Mouse (Mus musculus): Measurements from ENCODE around the gene Agrn. TPM values are rescaled to one million over a fixed set of nuclear protein-coding genes. Genes with fewer than 3 reads are reported as not detected.

Gene Agrn
- total and polyA plus RNA-seq, 3 experiments = 1.7 to 10.6 (median 3.4) TPM

DNA sequence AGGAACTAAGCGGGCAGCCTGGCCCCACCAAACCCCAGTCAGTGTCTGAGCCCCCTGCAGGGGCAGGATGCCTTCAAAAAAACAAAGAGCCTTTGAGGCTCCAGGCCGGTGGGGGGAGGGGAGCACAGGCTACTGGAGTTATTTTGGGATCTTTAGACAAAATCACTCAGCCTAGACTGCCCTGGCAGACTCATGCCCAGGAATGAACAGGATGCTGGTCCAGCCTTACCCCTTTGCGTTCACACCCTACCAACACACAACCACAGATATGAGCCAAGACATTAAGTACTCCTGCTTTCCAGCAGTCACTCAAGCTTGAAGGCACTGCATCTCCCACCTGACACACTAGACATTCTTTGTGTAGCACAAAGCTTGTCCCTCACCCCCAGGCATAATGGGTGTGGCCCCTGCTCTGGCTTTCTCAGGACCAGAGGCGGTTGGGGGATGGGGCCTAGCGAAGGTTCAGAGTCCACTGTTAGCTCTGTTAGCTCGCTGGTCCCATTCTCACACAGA is 8.4 kb downstream of the Agrn start:
- H3K4me3 ChIP-seq (replicated peaks in 1 of 3; ENCODE audit: low read depth in 2 of 3, low read length in 2 of 3, poor library complexity in 1 of 3) = no peak overlapping the region
- dilution Hi-C loops (cut with MboI; ENCODE audit: extremely low pct_ligation_motif_present, extremely low pct_unique_long_range_greater_than_20kb, low sequenced_read_pairs) (no loop called here), in situ Hi-C loops (cut with MboI; ENCODE audit: low pct_ligation_motif_present, low pct_unique_long_range_greater_than_20kb, low sequenced_read_pairs) (no loop called here)
- no peaks in the 10 kb centered on the region for H3K27me3 ChIP-seq (replicated peaks)
- H3K27ac ChIP-seq (ENCODE audit: insufficient read depth, low read depth) = no peak overlapping the region
- H3K9ac ChIP-seq (ENCODE audit: insufficient read depth, low read depth) = no peak overlapping the region
- peaks cover 3 to 22% of the 10 kb centered on the region in 2 experiments; a peak in 2 of 4 replicates for H3K4me1 ChIP-seq (ENCODE audit: control insufficient read depth in 1 of 2, insufficient read depth in 2 of 2)
- TF ChIP-seq ZKSCAN1 (IDR thresholded peaks at IDR 0.05; ENCODE audit: borderline replicate concordance, low read depth, low read length) (no peak), MXI1 (IDR thresholded peaks at IDR 0.05; ENCODE audit: low read depth, low read length) (no peak), CHD1 (IDR thresholded peaks at IDR 0.05; ENCODE audit: low read depth, low read length) (no peak), MYC (IDR thresholded peaks at IDR 0.05; ENCODE audit: low read depth, low read length) (no peak), RAD21 (IDR thresholded peaks at IDR 0.05; ENCODE audit: low read depth, low read length) (no peak), POLR2A (IDR thresholded peaks at IDR 0.05; ENCODE audit: low read depth, low read length) (no peak), CHD2 (IDR thresholded peaks at IDR 0.05; ENCODE audit: low read length) (no peak), ETS1 (conservative IDR thresholded peaks at IDR 0.05; ENCODE audit: low read depth, low read length) (no peak), MAZ (IDR thresholded peaks at IDR 0.05; ENCODE audit: low read depth, low read length) (no peak)
- H3K4me2 ChIP-seq (ENCODE audit: insufficient read depth, low read depth, poor library complexity, severe bottlenecking) = no peak overlapping the region
- no peak for DNase-seq (ENCODE audit: extremely low read depth)
- no peaks in the 10 kb centered on the region for H3K79me2 ChIP-seq (replicated peaks; ENCODE audit: control insufficient read depth, extremely low read depth, insufficient read depth, poor library complexity, severe bottlenecking)
- peaks cover 0 to 2% of the 10 kb centered on the region in 2 experiments for H3K36me3 ChIP-seq (replicated peaks in 1 of 2; ENCODE audit: control insufficient read depth in 1 of 2, insufficient read depth in 1 of 2, low read length in 1 of 2)
- H3K9me3 ChIP-seq (replicated peaks; ENCODE audit: low read length) = no peaks in the 10 kb centered on the region

DNA sequence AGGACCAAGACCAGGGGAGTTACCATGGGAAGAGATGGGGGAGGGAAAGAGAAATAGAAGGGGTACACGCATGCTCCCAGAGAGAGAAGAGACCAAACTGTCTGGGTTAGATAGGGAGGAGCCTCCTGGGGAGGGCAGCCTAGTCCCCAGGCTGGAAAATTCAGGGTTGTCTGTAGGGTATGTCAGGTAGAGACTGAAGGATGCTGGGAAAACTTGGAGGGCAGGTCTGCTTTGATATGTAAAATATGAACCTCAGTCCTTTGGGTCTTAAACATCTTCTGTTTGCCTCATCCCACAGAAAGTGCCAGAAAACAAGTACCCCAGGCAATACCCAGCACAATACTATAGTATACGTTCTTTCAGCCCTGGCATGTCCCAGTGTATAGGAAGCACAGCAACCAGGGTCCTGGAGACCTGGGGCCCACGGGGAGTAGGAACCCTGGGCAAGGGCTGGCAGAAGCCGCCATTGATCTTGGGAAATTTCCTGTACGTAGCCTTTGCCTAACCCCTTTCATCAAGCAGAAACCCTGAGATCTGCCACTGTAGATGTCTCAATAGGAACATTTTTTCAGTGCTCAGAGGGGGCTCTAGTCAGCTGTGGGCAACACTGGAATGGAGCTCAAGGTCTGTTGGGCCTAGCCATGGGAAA is 9.0 kb downstream of the Agrn start:
- dilution Hi-C loops (cut with MboI; ENCODE audit: extremely low pct_ligation_motif_present, extremely low pct_unique_long_range_greater_than_20kb, low sequenced_read_pairs) (no loop called here), in situ Hi-C loops (cut with MboI; ENCODE audit: low pct_ligation_motif_present, low pct_unique_long_range_greater_than_20kb, low sequenced_read_pairs) (no loop called here)
- Histone ChIP-seq H3K27me3 (replicated peaks) (no peaks in the 10 kb centered on the region), H3K27ac (ENCODE audit: insufficient read depth, low read depth) (no peak overlapping the region), H3K9ac (ENCODE audit: insufficient read depth, low read depth) (no peak overlapping the region), H3K4me3 (replicated peaks in 1 of 3; ENCODE audit: low read depth in 2 of 3, low read length in 2 of 3, poor library complexity in 1 of 3) (no peak overlapping the region), H3K4me1 (ENCODE audit: control insufficient read depth in 1 of 2, insufficient read depth in 2 of 2) (peaks cover 3 to 27% of the 10 kb centered on the region in 2 experiments; a peak in 2 of 4 replicates), H3K36me3 (replicated peaks in 1 of 2; ENCODE audit: control insufficient read depth in 1 of 2, insufficient read depth in 1 of 2, low read length in 1 of 2) (peaks cover 0 to 2% of the 10 kb centered on the region in 2 experiments), H3K9me3 (replicated peaks; ENCODE audit: low read length) (no peaks in the 10 kb centered on the region), H3K79me2 (replicated peaks; ENCODE audit: control insufficient read depth, extremely low read depth, insufficient read depth, poor library complexity, severe bottlenecking) (no peaks in the 10 kb centered on the region), H3K4me2 (ENCODE audit: insufficient read depth, low read depth, poor library complexity, severe bottlenecking) (no peak overlapping the region)
- no peak for DNase-seq (ENCODE audit: extremely low read depth)
- no peak for TF ChIP-seq TBP (conservative IDR thresholded peaks at IDR 0.05; ENCODE audit: low read depth, low read length)
- no peak for TF ChIP-seq MAX (IDR thresholded peaks at IDR 0.05; ENCODE audit: low read length)
- no peak for TF ChIP-seq MEF2A (IDR thresholded peaks at IDR 0.05; ENCODE audit: borderline replicate concordance, low read depth, low read length)
- TF ChIP-seq ZMIZ1 (IDR thresholded peaks at IDR 0.05; ENCODE audit: low read depth, low read length) = no peak
- TF ChIP-seq MXI1 (IDR thresholded peaks at IDR 0.05; ENCODE audit: low read depth, low read length) = no peak
- TF ChIP-seq ZNF384 (IDR thresholded peaks at IDR 0.05; ENCODE audit: low read depth, low read length) = no peak
